In genomic region chr4:150855346-150855745, GRCm38 (mm10) we compare ENCODE assay signal across 8 mouse cellular contexts. TPM values are rescaled to one million over a fixed set of nuclear protein-coding genes. Genes with fewer than 3 reads are reported as not detected.
DNase-seq lines count a peak whose midpoint lies in the region; ATAC-seq and TF ChIP-seq lines count a peak whose summit lies in the region.

No protein-coding gene starts in this region.

- 1% methylated on average over 43 of the region's 43 CpGs for WGBS in kidney, embryonic 15.5 days
- under 1% methylated on average over 29 of the region's 43 CpGs for WGBS in forebrain, embryonic 16.5 days
- under 1% methylated on average over 43 of the region's 43 CpGs for WGBS in liver, embryonic 15.5 days (ENCODE audit: insufficient replicate concordance)
- WGBS in stomach, postnatal 0 days = 1% methylated on average over 39 of the region's 43 CpGs

- 0 out of 2 replicates have a peak, but pooled peaks cover 4% of the 10 kb centered on the region for H3K36me3 ChIP-seq in kidney, embryonic 15.5 days
- H3K36me3 ChIP-seq in forebrain, embryonic 16.5 days (ENCODE audit: control insufficient read depth, insufficient read depth) = no peaks in the 10 kb centered on the region
- H3K36me3 ChIP-seq in liver, embryonic 15.5 days (replicated peaks) = no peaks in the 10 kb centered on the region
- H3K36me3 ChIP-seq in stomach, postnatal 0 days (ENCODE audit: control insufficient read depth, insufficient read depth, low read length) = no peaks in the 10 kb centered on the region

- DNase-seq in kidney, postnatal 14 days = no peak
- no peak for DNase-seq in stomach, postnatal 0 days (ENCODE audit: low spot score)
- no peak for DNase-seq in thymus, postnatal 14 days
- DNase-seq in left cerebral cortex, adult 9 months (ENCODE audit: low spot score in 2 of 2) = no peak

- peak; percentile 67 for ATAC-seq in kidney, embryonic 15.5 days (replicated peaks; ENCODE audit: low FRiP score)
- ATAC-seq in forebrain, embryonic 16.5 days = no peak; the same call in 1 of the 2 replicates
- peak; percentile 30 for ATAC-seq in liver, embryonic 15.5 days (ENCODE audit: insufficient read depth)
- peak; percentile 33; the same call in 1 of the 2 replicates for ATAC-seq in stomach, postnatal 0 days (ENCODE audit: low FRiP score, low TSS enrichment)

- peaks cover 41% of the 10 kb centered on the region for H3K4me1 ChIP-seq in kidney, embryonic 15.5 days
- peaks cover 10% of the 10 kb centered on the region for H3K4me1 ChIP-seq in bone marrow macrophage, adult 2 months (ENCODE audit: control insufficient read depth, insufficient read depth, low read length)
- peaks cover 9% of the 10 kb centered on the region for H3K4me1 ChIP-seq in forebrain, embryonic 16.5 days (replicated peaks; ENCODE audit: control insufficient read depth, insufficient read depth, low read length)
- H3K4me1 ChIP-seq in liver, embryonic 15.5 days (replicated peaks) = peaks cover 9% of the 10 kb centered on the region
- H3K4me1 ChIP-seq in stomach, postnatal 0 days (replicated peaks; ENCODE audit: control insufficient read depth, insufficient read depth) = peaks cover 2% of the 10 kb centered on the region; the same call in 1 of the 2 replicates

- H3K9me3 ChIP-seq in kidney, embryonic 15.5 days (replicated peaks) = no peaks in the 10 kb centered on the region
- no peaks in the 10 kb centered on the region for H3K9me3 ChIP-seq in forebrain, embryonic 16.5 days (ENCODE audit: control insufficient read depth, low read length)
- H3K9me3 ChIP-seq in liver, embryonic 15.5 days (replicated peaks) = no peaks in the 10 kb centered on the region
- H3K9me3 ChIP-seq in stomach, postnatal 0 days (ENCODE audit: control insufficient read depth, low read length) = no peaks in the 10 kb centered on the region

- TF ChIP-seq CTCF in bone marrow macrophage, adult 2 months (IDR thresholded peaks at IDR 0.05; ENCODE audit: low read depth, low read length) = no peak
- no peak for TF ChIP-seq CTCF in stomach, postnatal 0 days (IDR thresholded peaks at IDR 0.05; ENCODE audit: low read depth)

- peak overlapping the region; percentile 68 for H3K4me2 ChIP-seq in kidney, embryonic 15.5 days
- H3K4me2 ChIP-seq in forebrain, embryonic 16.5 days (ENCODE audit: low read length) = peak overlapping the region; percentile 84
- H3K4me2 ChIP-seq in liver, embryonic 15.5 days = peak overlapping the region; percentile 71
- H3K4me2 ChIP-seq in stomach, postnatal 0 days (replicated peaks; ENCODE audit: low read depth) = peak overlapping the region; percentile 68

- TF ChIP-seq EP300 in stomach, postnatal 0 days (optimal IDR thresholded peaks at IDR 0.05) = no peak

- H3K27me3 ChIP-seq in kidney, embryonic 15.5 days = no peaks in the 10 kb centered on the region
- 0 out of 2 replicates have a peak, but pooled peaks cover 3% of the 10 kb centered on the region for H3K27me3 ChIP-seq in forebrain, embryonic 16.5 days (replicated peaks; ENCODE audit: control insufficient read depth, insufficient read depth, low read length)
- peaks cover 49% of the 10 kb centered on the region for H3K27me3 ChIP-seq in liver, embryonic 15.5 days
- H3K27me3 ChIP-seq in stomach, postnatal 0 days (ENCODE audit: control insufficient read depth, insufficient read depth, low read length) = no peaks in the 10 kb centered on the region

- peak overlapping the region; percentile 97 for H3K27ac ChIP-seq in kidney, embryonic 15.5 days
- H3K27ac ChIP-seq in bone marrow macrophage, adult 2 months (ENCODE audit: insufficient read depth, low read depth, low read length) = 0 out of 2 replicates have a peak overlapping the region, but pooled peaks have one; percentile 56
- peak overlapping the region; percentile 97 for H3K27ac ChIP-seq in forebrain, embryonic 16.5 days (ENCODE audit: low read length)
- H3K27ac ChIP-seq in liver, embryonic 15.5 days (replicated peaks) = peak overlapping the region; percentile 64
- H3K27ac ChIP-seq in stomach, postnatal 0 days (replicated peaks) = peak overlapping the region; percentile 100

- H3K9ac ChIP-seq in kidney, embryonic 15.5 days = peak overlapping the region; percentile 84
- peak overlapping the region; percentile 95 for H3K9ac ChIP-seq in forebrain, embryonic 16.5 days (replicated peaks; ENCODE audit: low read depth, low read length)
- H3K9ac ChIP-seq in liver, embryonic 15.5 days = peak overlapping the region; percentile 59
- H3K9ac ChIP-seq in stomach, postnatal 0 days (ENCODE audit: low read length) = peak overlapping the region; percentile 99

- no peak for TF ChIP-seq POLR2A in bone marrow macrophage, adult 2 months (IDR thresholded peaks at IDR 0.05; ENCODE audit: borderline replicate concordance, low read depth, low read length)

- peak overlapping the region; percentile 70 for H3K4me3 ChIP-seq in kidney, embryonic 15.5 days (replicated peaks)
- H3K4me3 ChIP-seq in bone marrow macrophage, adult 2 months (ENCODE audit: insufficient read depth, low read length) = peak overlapping the region; percentile 76
- peak overlapping the region; percentile 84 for H3K4me3 ChIP-seq in forebrain, embryonic 16.5 days (replicated peaks; ENCODE audit: low read length)
- H3K4me3 ChIP-seq in liver, embryonic 15.5 days (replicated peaks) = peak overlapping the region; percentile 63
- peak overlapping the region; percentile 99 for H3K4me3 ChIP-seq in stomach, postnatal 0 days (ENCODE audit: low read depth, low read length)

RNA-seq across cellular contexts. Expression of gene Errfi1, which starts 1.6 kb away (rescaled TPM):
- 29.3 and 34.2 TPM in 2 replicates for polyA plus RNA-seq in kidney, embryonic 15.5 days (2015; fragmentation: Nextera tagmentation; extraction: Ambion mirVana)
- 8.7 TPM in 2 replicates for polyA plus RNA-seq in bone marrow macrophage, adult 2 months (2012; ENCODE audit: insufficient read depth, insufficient read length, missing spikeins)
- 16.3 and 16.6 TPM in 2 replicates for polyA plus RNA-seq in forebrain, embryonic 16.5 days (2015; fragmentation: Nextera tagmentation; extraction: Ambion mirVana)
- 40.1 and 41.3 TPM in 2 replicates for polyA plus RNA-seq in liver, embryonic 15.5 days (2015; fragmentation: Nextera tagmentation; extraction: Ambion mirVana)
- polyA plus RNA-seq in stomach, postnatal 0 days (2015; fragmentation: Nextera tagmentation; extraction: Ambion mirVana) = 30.6 and 32.1 TPM in 2 replicates

RNA-seq across cellular contexts. Expression of gene Park7, which starts 58.9 kb away (rescaled TPM):
- polyA plus RNA-seq in kidney, embryonic 15.5 days (2015; fragmentation: Nextera tagmentation; extraction: Ambion mirVana) = 391 and 393 TPM in 2 replicates
- polyA plus RNA-seq in bone marrow macrophage, adult 2 months (2012; ENCODE audit: insufficient read depth, insufficient read length, missing spikeins) = 92.2 and 96.0 TPM in 2 replicates
- 357 and 370 TPM in 2 replicates for polyA plus RNA-seq in forebrain, embryonic 16.5 days (2015; fragmentation: Nextera tagmentation; extraction: Ambion mirVana)
- 198 and 203 TPM in 2 replicates for polyA plus RNA-seq in liver, embryonic 15.5 days (2015; fragmentation: Nextera tagmentation; extraction: Ambion mirVana)
- polyA plus RNA-seq in stomach, postnatal 0 days (2015; fragmentation: Nextera tagmentation; extraction: Ambion mirVana) = 253 and 262 TPM in 2 replicates

RNA-seq across cellular contexts. Expression of gene Tnfrsf9, which starts 59.0 kb away (rescaled TPM):
- polyA plus RNA-seq in kidney, embryonic 15.5 days (2015; fragmentation: Nextera tagmentation; extraction: Ambion mirVana) = 0.32 and 0.40 TPM in 2 replicates
- not detected in 2 replicates for polyA plus RNA-seq in bone marrow macrophage, adult 2 months (2012; ENCODE audit: insufficient read depth, insufficient read length, missing spikeins)
- polyA plus RNA-seq in forebrain, embryonic 16.5 days (2015; fragmentation: Nextera tagmentation; extraction: Ambion mirVana) = 0.34 and 0.35 TPM in 2 replicates
- 0.13 and 0.23 TPM in 2 replicates for polyA plus RNA-seq in liver, embryonic 15.5 days (2015; fragmentation: Nextera tagmentation; extraction: Ambion mirVana)
- 0.22 and 0.23 TPM in 2 replicates for polyA plus RNA-seq in stomach, postnatal 0 days (2015; fragmentation: Nextera tagmentation; extraction: Ambion mirVana)
